Mouse (Mus musculus) effector memory CD4-positive, alpha-beta T cell, adult 5 months (primary cell): ENCODE measurements around the gene Cpxm1. TPM values are rescaled to one million over a fixed set of nuclear protein-coding genes. Genes with fewer than 3 reads are reported as not detected.

Source experiments
- polyA plus RNA-seq: library from polyadenylated mRNA; unstranded; fragments of 100-300 nt; shearing (Covaris generic); gene quantifications from one replicate; pipeline ENCODE4 v1.2.1, GENCODE M21; 2017

The Cpxm1 gene
- 0.26 TPM for polyA plus RNA-seq

DNA sequence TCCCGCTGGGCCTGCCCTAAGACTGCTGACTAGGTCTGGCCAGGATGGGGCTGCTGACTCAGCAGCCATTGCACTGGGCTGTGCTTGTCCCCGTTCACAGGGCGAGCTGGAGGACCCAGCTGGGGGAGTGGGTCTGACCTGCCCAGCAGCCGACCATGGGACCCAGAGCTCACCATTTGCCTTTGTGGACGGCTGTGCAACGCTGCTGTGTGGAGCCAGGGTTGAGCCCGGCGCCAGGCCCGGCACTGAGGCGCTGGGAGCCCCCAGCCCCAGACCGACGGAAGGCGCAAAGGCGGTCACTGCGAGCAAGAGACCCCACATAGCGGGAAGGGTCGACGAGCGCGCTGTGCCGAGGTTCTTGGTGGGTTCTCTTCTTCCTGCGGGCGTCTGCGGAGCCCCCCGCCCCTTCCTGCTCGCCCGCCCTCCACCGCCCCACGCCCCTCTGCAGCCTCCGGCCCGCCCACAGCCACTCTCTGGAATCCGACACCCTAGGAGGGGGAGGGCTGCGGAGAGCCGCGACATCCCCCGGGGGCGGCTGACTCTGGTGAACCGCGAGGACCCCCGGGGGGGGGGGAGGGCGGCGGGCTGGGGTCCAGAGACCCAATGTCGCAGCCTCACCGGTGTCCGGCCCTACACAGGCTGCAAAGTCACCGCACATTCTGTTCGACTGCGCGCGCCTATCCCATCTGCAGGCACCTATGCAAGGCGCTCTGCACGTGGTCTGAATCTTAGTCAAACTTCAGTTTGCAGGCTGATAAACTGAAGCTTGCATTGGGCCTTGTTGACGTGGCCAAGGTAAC is at the start of gene Cpxm1:
Gene Cpxm1, minus strand, starts transcription at position 389 of the 800 bp plus-strand sequence.

DNA sequence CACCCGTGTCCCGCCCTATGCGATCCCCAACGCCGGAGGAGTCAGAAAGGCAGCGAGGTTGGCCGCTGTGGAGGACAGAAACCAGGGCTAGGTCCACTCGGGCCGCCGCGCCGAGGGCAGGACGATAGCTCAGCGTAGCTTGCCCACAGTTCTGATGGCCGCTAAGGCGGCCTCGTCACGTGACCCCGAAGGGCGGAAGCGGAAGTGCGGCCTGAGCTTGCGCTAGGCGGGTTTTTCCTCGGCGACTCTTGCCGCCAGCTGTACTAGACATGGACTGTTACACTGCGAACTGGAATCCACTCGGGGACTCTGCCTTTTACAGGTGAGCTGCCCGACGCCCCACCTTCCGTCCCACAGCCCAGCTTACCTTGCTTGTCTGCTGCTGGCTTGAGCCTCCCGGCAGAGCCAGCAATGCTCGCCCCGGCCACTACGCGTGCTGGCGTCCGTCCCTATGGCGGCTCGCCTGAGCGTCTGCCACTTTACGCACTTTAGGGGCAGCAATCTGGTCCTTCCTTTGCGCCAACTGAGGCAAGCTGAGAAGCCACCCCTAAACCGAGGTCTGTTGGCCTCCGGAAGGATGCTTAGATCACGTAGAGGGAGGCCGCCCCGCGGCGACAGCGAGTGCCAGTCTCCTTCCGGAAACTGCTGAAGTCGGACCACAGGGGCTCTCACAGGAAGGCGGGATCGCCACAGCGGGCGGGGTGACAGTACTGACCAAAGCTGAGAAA is 26.9 kb upstream of the Cpxm1 start, which contains the start of the genes Vps16 and Pced1a:
Gene Vps16, plus strand, starts transcription at position 214 of the 728 bp plus-strand sequence.
Gene Pced1a, minus strand, starts transcription at position 576 of the 728 bp plus-strand sequence.

DNA sequence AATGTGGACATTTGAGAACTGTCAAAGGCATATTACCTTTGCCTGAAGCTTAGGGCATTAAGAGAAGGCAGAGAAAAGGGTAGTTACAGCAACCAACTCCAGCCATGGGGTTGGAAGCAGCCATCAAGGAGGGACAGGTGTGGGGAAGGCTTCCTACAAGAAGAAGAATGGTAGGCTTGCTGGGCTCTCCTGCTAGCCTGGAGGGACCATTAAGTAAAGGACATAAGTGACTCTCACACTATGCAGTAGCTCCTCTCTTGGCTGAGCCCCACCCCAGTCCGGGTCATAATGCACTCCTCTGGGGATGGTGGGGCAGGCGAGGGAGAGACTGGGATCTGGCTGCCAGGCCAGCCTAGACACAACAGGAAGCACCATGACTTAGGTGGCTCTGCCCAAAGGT is 8.8 kb upstream of the Cpxm1 start, which contains the start of gene Tmem239:
Gene Tmem239, plus strand, starts transcription at position 301 of the 400 bp plus-strand sequence.

DNA sequence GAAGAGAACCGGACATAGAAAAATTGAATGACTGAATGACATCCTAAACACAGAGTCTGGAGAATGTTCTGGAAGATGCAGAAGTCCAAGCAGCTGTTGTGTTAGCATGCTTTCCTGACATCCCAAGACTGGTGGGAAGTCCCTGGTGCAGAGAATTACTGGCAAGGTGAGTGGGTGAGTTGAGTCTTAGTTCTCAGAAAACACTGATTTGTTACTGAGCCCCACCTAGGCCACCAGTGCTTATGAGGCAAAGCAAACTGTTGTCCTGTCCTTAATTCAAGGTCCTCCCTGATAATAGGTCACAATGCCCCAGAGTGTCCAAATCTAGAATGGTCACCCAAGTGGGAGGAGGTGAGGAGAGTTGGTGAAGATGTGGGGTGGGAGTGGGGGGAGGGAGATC is 7.6 kb upstream of the Cpxm1 start, which contains the start of the genes Gm28372 and 1700020A23Rik:
Gene Gm28372, plus strand, starts transcription at position 301 of the 400 bp plus-strand sequence.
Gene 1700020A23Rik, plus strand, starts transcription at position 321 of the 400 bp plus-strand sequence.

Other genes starting within 250 kb of the Cpxm1 start
- gene Snrpb, start 218.2 kb downstream of the Cpxm1 start, polyA plus RNA-seq: 349 TPM
- gene Tmc2, start 202.4 kb downstream of the Cpxm1 start, polyA plus RNA-seq: not detected
- gene Nop56, start 123.1 kb downstream of the Cpxm1 start, polyA plus RNA-seq: 360 TPM
- gene Idh3b, start 113.0 kb downstream of the Cpxm1 start, polyA plus RNA-seq: 118 TPM
- gene Ebf4, start 102.4 kb downstream of the Cpxm1 start, polyA plus RNA-seq: not detected
- not detected for gene Gm28372, start 7.7 kb upstream of the Cpxm1 start, polyA plus RNA-seq
- gene 1700020A23Rik, start 7.7 kb upstream of the Cpxm1 start, polyA plus RNA-seq: not detected
- gene Tmem239, start 8.9 kb upstream of the Cpxm1 start, polyA plus RNA-seq: not detected
- 247 TPM for gene Vps16, start 26.8 kb upstream of the Cpxm1 start, polyA plus RNA-seq
- gene Pced1a, start 27.1 kb upstream of the Cpxm1 start, polyA plus RNA-seq: 16.8 TPM
- gene Ptpra, start 52.7 kb upstream of the Cpxm1 start, polyA plus RNA-seq: 137 TPM
- 49.8 TPM for gene Mrps26, start 166.2 kb upstream of the Cpxm1 start, polyA plus RNA-seq
- not detected for gene Oxt, start 178.6 kb upstream of the Cpxm1 start, polyA plus RNA-seq
- not detected for gene Avp, start 185.0 kb upstream of the Cpxm1 start, polyA plus RNA-seq
- gene Fastkd5, start 232.5 kb upstream of the Cpxm1 start, polyA plus RNA-seq: 8.9 TPM
- 2.9 TPM for gene Ubox5, start 232.5 kb upstream of the Cpxm1 start, polyA plus RNA-seq
- 2.8 TPM for gene Lzts3, start 245.2 kb upstream of the Cpxm1 start, polyA plus RNA-seq